Mouse (Mus musculus): ENCODE data around the gene Nod2. TPM values are rescaled to one million over a fixed set of nuclear protein-coding genes. Genes with fewer than 3 reads are reported as not detected.

Nod2 gene
- total RNA-seq (2021), result under 1 TPM; 0.37 to 0.51 TPM
- long read RNA-seq, full-length matches to known transcripts, result 1 of 1 reads
- long read RNA-seq, partial matches to known transcripts, result 0 of 1 reads
- long read RNA-seq, other reads (novel, unspliced or antisense), result 0 of 1 reads

DNA sequence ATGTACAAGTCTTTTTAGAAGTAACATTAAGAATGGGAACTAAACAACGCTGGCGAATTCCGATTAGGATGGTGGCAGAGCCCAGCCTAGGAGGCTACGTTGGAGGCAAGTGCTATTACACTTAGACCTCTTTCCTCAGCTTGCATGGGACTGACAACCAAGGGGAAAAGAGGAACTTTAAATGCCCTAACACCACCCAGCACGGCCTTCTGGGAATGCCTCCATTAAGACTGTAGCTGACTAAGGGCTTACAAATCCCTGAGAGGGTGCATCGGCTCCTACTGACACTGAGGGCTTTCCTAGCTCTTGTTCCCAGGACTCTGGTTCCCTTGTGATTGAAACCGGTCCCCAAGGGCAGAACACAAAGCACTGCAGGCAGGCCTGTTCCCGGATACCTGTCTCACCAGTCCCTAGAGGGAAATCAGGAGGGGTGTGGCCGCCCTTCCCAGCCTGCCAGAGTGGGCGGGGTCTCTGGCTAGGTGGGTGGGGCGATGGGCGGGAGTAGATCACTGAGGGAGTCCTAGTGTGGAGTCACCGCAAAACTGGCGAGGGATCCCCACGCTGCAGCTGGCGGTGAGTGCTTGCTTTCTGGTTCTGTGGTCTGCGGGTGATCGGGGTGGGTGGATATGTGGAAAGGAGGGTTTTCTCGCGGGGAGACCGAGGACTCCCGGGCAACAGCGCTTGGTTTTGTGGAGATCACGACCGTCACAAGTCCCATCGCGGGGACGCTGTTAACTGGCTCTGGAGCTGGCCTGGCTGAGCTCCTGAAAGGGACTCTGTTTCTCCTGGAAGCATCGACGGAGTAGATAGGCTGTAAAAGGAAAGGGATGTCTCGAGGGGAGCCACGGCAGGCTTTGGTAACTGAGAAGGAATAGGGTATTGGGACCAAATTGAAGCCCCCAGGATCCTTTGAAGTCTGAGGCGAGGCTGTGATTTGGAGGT, at the start of gene Nod2:
Nod2 (plus strand) TSS at position 479 of the 942 bp plus-strand sequence.
- no peak for DNase-seq (ENCODE audit: low spot score in 2 of 2)

DNA sequence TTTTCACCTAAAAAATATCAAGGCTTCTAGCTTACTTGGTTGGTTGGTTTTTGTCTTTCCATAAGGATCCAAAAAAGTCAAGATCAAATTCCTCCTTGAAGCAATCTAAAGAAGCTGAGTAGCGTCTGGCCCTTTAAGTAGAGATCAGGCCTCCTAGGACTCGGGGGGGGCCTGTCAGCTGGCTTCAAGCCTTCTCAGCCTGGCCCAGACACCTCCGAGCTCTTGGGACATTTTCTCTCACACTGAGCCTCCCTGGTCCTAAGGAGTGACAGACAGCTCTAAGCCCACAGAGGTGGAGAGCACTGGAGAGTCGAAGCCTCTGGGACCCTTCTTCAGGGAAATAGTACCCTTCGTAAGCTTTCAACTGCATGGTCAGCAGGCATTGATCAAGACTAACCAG, 48.5 kb upstream of the Nod2 start:
- DNase-seq (ENCODE audit: low spot score in 2 of 2), result no peak

DNA sequence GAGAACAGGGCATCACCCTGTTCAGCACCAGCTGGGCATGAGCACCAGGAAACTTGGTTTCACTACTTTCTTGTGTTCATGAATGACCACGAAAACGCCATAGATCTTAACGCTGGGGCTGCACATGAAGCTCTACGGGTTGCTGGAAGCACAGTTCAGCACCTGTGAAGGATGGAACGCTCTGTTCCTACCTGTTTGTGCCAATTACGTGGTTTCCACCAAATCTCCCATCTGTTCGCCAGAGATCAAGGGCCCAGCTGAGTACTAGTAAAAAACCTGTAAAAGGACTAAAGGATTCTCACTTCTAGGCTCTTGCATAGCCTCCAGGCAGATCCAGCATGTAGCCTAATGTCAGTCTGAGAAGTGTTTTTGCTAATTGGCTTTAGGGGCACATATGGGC, 47.6 kb upstream of the Nod2 start:
- no peak for DNase-seq (ENCODE audit: low spot score in 2 of 2)

DNA sequence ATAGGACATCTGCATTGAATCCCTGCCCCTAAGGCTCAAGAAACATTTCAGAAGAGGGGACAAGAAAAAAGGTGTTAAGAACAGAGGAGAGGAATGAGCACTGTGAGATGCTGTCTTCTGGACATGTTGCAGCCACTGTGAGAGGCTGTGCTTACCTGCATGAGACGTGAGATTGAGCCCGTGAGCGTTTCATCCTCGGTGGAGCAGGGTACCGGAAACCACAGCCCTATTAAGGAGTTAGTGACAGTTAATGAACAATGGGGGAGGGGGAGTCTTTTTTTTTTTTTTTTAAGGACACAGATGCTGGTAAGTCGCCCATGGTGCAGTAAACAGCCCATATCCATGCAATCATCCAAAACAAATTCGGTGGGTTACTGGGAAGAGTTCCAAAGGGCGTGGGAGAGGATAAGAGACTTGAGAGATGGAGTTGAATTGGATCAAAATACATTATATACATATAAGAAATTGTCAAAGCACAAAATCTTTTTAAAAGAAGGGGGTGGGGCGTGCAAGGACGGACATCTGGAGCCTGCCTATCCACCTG, 43.6 kb upstream of the Nod2 start:
- no peak for DNase-seq (ENCODE audit: low spot score in 2 of 2)

DNA sequence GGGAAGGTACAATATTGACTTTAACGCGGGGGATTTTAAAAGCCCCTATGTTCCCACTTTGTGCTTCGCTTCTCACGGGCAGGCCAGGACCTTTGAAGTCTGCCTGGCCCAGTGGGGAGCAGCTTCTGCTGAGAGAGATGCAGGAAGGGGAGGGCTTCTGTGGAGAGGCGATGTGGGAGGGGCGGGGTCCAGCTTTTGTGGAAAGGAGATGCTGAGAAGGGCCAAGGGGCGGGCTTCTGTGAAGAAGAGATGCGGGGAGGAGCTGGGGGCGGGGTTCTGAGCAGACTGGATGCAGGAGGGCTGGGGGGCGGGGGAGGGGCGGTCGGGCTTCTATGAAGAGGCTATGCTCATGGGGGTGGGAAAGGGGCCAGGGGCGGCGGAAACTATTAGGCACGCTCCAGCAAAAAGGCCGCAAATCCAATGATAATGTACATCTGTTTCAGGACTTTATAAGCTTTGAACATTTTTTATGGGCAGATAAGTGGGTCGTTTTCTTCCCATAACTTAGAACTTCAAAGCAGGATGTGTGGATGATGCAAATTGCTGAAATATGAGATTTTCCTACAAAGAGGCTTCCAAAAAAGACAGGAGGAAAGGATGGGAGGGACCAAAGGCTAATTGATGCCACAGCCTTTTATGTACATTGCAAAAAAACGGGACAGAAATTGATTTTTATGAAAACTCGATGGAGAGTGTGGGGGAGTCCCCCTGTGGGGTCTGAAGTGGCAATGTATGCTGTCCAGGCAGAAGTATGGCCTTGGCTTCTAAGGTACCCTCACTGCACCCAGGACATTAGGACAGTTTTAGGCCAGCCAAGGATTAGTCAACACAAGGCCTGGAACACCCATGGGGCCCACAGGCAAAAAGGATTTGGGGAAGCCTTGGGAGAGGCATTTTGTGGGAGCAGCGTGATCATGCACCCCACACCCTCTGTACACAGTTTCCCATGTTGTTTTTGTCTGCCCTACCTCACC, 42.8 kb upstream of the Nod2 start:
- peak in 1 of 2 experiments; percentile 15 for DNase-seq (ENCODE audit: low spot score in 2 of 2)

DNA sequence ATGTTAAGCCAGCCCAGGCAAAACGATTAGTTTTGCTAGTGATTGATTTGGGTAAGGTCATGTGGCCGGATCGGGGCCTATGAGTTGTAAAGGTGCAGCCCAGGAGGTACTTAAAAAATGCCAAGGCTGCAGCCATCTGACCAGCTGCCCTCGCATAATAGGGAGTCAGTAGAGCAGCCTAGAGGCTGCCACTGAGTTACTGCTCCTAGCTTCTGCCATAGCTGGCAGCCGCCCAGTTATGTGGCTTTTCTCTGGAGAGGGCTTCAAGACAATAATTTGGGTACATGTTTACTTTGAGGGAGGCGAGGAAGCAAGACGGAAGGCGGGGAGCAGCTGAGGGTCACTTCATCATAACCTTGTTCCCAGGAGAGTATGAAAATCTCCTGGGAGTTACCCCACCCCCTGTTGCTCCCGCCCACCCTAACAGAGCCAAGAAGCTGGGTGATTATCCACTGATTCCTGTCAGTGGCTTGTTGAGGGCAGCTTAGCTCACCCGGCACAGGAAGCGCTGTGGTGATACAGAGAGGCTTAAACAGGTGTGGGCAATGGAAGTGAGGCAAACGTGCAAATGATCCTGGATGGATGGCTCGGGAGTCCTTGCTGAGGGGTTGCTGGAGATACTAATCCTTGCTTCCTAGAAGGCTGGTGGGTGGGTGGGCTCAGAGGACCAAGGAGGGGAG, 41.6 kb upstream of the Nod2 start:
- no peak for DNase-seq (ENCODE audit: low spot score in 2 of 2)

DNA sequence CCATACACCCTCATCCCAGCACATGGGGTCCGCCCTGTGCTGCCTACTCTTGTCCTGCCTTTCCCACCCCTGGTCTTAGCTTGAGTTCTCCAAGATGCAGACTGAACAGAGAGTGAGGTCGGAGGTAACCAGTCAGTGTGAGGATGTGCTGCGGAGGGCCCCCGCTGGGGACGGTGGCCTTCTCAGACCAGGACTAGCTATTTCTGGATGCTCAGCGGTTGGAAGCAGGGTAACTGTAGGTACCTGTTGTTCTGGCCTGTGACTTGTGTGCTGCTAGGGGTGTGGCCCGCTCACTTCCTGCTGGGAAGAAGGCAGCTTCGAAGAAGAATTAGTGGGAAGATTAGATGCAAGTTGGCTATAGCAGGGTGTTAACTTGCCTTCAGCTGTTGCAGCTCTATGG, 38.1 kb upstream of the Nod2 start:
- DNase-seq (ENCODE audit: low spot score in 2 of 2), result no peak

DNA sequence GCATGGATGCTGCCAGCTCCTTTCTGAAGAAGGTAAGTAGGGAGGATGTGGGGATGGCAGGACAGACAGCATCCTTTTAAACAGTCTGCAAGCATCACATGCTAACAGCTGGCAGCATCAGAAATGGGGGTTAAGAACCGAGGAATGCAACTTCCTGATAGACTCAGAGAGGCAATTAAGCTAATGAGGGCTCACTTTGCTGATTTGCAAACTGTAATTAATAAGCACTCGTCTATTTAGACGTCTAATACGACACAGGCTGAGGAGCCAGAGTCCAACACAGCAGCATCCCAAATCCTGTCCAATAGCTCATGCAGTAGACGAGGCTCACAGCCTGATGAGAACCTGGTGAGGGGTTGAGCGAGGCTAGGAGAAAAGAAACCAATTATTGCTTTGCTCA, 36.8 kb upstream of the Nod2 start:
- no peak for DNase-seq (ENCODE audit: low spot score in 2 of 2)

DNA sequence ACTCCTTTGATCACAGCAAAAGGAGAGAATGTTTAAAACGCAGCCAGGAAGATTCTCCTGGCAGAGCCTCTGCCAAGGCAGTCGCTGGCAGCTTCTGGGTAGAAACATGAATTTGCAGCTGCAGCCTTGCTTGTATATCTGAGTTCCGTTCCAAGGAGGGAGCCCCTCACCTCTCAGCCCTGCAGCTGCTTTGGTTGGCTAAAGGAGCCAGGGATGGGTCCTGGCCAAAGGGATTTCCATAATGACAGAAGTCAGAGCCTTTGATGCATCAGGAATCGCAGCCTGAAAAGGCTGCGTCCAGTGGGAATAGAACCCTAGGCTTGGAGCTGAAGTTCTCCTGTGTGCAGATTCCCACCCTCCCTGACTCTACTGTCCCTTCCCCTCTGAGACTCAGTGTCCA, 32.1 kb upstream of the Nod2 start:
- no peak for DNase-seq (ENCODE audit: low spot score in 2 of 2)

DNA sequence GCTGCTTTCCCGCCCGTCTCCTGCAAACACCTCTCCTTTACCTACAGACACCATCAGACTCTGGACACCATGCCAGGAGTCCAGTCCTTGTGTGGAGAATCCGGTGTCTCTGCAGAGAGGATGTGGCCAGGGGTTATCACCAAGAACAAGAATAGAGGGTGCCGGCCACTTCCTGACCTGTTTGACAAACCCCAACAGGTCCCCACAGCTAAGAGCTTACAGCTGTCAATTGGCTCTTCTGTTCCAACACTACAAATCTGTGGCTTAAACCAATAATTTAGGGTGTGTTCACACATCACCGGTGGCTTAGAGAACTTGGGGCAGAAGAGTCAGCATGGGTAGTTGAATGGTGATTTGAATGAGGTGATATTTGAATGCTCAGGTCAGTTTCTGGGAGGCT, 28.5 kb upstream of the Nod2 start:
- no peak for DNase-seq (ENCODE audit: low spot score in 2 of 2)

DNA sequence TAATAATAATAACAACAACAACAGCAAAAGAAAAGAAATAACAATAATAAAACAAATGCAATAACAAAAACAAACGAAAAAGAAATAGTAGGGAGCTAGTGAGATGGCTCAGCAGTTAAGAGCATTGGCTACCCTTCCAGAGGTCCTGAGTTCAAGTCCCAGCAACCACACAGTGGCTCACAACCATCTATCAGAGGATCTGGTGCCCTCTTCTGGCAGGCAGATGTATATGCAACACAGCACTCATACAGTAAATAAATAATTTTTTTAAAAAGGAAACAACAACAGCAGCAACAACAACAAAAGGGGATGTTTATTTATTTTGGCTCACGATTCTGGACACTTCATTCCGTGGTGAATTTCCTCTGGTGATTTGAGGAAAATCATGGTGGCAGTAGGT, 27.6 kb upstream of the Nod2 start:
- DNase-seq (ENCODE audit: low spot score in 2 of 2), result no peak

DNA sequence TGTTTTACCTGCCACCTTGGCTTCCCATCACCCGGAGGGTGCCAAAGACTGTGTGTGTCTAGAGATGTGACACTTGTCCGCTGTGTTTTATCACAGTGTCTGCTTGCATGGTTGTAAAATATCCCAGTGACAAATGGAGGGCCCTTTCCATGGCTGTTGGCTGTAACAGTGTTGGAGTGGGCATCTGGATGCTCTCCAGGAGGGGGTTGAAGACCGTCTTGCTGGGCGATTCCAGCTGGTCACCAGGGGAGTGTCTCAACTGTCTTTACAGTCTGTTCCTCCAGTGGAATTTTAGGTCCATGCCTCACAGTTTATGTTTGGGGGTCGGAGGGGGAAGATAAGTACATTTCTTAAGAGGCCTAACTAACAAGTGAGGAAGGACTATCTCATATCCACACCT, 26.2 kb upstream of the Nod2 start:
- no peak for DNase-seq (ENCODE audit: low spot score in 2 of 2)

DNA sequence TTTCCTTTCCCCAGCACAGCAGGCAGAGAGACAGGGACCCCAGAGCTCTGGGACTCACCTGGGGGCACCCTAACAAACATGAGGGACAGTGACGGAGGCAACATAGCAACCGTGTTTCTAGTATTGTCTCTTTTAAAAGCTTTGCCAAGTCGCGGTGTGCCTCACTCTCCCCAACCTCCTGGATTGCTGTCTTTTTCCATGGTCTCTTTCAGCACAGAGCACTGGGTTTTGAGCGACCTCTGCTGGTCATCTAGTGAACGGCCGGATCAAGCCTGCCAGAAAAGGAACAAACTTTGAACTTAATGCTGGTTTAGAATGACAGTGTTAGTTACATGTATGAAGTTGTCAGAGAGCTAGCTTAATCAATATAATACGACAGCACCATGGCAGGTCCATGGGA, 25.7 kb upstream of the Nod2 start:
- peak; percentile 48 to 88 for DNase-seq (ENCODE audit: low spot score in 2 of 2)

DNA sequence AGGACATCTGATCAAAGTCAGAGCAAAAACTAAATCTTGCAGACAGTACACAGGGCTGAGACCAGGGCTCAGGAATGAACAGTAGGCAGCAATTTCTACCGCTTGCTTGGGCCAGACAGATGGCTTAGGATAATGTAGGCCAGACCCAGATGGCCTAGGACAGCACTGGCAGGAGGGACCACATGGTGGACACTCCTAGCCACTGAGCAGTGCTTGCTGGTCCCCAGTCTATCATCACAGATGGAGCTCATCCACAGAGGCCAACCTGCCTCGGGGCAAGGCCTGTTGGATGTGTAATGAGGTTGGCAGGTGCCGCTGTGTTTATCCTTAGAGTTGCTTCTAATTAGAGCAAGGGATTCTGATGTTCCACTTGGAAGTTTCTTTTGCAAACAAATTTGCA, 23.8 kb upstream of the Nod2 start:
- no peak for DNase-seq (ENCODE audit: low spot score in 2 of 2)

DNA sequence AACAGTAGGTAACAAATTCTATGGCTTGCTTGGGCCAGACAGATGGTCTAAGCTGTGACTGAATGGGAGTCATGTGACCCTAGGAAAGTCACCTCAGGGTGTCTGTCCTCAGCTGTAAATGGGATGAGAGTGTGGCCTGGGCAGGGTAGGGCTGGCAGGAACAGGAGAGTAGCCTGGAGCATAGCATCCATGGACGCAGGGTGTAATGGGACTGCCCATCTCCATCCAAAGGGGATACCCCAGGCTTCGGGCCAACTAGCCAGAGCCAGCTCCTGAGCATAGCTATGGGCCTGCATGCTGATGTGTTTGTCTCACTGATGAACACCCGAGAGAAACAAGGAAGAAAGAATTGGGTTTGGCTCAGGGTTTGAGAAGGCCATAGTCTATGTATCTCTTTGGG, 22.8 kb upstream of the Nod2 start:
- no peak for DNase-seq (ENCODE audit: low spot score in 2 of 2)

DNA sequence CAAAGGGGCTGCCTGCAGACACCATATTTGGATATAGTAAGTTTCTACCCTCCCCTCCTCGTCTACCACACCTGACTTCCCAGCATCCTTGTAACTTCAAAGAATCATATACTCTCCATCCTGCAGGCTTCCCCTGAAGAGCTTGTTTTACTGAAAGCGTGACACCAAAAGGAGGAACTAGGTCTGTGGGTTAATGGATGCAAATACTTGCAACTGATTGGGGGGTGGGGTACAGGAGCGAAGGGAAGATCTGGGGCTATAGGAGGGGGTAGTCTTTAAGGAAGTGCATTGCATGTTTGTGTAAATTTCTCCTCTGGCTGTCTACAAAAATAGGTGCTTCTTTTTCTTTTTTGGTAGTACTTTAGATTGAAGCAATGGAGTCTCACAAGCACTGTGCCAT, 20.7 kb upstream of the Nod2 start:
- no peak for DNase-seq (ENCODE audit: low spot score in 2 of 2)

DNA sequence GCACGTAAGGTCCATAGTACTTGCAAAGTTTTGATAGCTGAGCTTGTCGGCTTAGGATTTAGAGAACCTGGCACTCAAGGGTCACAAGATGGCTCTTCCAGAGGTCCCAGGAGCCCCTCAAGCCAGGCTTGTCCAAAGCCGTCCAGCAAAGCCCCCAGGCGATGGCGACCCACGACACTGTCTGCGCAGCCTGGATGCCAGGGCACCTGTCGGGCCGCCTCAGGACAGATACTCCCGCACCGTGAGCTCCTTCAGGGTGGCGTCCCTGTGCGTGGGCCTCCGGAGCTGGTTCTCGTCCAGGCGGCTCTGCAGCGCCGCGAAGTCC, 20.2 kb upstream of the Nod2 start:
- DNase-seq (ENCODE audit: low spot score in 2 of 2), result no peak

DNA sequence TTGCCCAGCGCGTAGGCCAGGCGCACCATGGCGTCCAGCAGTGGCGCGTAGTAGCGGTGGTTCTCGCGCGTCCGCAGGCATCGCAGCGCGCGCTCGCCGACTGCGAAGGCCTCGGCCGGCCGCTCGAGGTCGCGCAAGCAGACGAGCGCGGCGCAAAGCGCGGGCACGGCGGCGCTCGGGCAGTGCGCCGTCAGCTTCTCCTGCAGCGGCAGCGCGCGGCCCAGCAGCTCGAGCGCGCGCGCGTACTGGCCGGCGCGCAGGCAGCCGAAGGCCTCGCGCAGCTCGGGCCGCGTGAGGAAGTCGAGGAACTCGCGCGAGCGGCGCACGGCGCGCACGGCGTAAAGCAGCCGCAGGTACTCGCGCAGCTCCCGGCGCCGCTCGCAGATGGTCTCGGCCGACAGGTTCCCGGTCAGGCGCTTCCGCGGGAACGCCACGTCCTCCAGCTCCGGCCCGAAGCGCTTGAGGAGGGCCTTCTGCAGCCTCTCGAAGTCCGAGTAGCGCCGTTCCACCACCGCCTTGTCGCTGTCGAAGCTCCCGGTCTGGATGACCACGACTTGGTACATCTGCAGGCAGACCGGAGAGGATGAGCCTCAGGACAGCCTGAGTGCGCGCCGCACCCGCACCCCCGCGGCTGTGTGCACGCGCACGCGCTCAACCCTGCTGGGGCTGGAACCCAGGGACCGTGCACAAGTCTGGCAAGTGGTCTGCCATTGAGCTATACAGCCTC, 19.7 kb upstream of the Nod2 start:
- peak; percentile 73 to 78 for DNase-seq (ENCODE audit: low spot score in 2 of 2)

DNA sequence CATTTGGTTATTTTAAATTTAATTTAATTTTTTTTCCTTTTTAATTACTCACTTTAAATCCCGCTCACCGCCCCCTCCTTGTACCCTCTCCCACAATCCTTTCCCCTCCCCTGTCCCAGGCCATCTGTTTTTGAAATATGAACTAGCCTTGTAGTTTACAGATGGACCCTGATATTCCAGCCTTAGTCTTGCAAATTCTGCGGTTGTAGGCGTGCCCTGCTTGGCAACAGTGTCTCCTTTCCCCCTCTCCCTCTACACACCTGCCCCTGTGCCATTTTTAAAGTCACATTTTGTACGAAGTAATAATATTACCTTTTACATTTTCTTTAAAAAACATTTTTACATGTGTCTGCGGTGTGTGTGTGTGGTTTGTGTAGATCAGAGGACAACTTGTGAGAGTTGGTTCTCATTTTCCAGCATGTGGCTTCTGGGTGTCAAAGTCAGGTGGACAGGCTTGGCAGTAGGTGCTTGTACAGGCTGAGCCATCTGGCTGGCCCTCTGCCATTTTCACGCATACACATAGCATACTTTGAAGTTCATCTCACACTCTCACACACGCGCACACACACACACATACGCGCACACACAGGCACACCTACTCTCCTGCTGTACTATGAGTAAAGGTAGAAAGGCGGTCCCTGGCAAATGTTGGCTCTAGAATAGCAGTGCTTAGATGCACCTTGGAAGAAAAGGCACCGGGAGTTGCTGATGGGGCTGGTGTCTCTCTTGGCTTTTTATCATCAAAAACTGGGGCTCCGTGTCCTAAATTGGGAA, 18.9 kb upstream of the Nod2 start:
- peak in 1 of 2 experiments; percentile 49 for DNase-seq (ENCODE audit: low spot score in 2 of 2)

DNA sequence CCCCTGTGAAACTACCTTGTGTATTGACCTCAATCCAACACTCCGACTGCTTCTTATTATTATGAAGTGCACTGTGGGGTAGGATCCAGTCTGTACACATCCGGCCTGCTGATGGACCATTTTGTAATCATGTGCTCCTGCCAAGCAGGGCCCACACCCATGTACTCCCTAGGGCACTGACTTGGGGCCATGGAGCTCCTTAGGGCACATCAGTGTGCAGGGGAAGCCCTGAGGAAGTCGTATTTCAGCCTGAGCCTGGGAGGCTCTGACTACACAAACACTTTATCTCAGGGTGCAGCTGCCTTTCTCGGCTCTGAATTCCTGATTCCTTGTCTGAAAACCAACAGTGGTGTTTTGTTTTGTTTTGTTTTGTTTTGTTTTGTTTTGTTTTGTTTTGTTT, 16.9 kb upstream of the Nod2 start:
- DNase-seq (ENCODE audit: low spot score in 2 of 2), result no peak
